Mouse (Mus musculus) regulatory T cell (primary cell): ENCODE measurements around the gene Ppwd1.
"Not testable (repeated sequence)": the region's sequence is repeated elsewhere in the genome, so short reads cannot be mapped to it uniquely, and the experiment has no call there.

Source experiments
- in situ Hi-C: fragments of 300-600 bp; cut with MboI, MseI; formaldehyde crosslinking; loops from one replicate; pipeline ENCODE4 v1.15.1; 2025; ENCODE audit warnings: high pct_unique_total_duplicates

Ppwd1 gene

DNA sequence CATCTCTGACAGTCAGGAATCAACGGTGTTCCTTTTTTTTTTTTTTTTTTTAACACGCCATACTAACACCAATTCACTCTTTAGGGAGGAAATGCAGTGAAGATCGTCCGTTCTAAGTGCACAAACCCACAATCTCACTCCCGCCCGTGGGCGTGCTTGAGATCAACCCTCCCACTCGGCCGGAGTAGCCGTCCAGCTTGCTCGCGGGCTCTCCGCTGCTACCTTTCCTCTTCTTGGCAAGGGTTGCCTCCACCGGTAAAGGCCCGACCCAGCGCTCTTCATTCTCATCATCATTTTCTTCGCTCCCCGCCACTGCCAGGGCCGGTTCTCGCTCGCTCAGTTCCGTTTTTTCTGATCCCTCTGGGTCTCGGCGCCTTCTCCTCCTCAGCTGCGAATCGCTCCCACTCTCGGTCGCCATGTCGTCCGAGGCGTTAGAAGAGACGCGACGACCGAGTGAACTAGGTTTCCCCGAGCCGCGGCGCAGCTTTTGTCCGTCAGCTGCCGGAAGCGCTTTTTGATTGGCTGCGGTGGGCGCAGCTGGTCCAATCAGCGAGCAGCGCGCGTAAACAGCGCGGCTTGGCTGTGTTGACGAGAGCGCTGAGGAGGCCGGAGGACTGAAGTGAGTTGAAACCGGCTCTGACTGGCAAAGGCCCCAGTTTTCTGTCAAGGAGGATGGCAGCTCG is at the start of gene Ppwd1, which contains the start of gene Cenpk:
Gene Ppwd1 (minus strand): TSS at position 460 of the 683 bp plus-strand sequence.
Gene Cenpk (plus strand): TSS at position 228 of the 683 bp plus-strand sequence.
- in situ Hi-C loops = no loop called here

DNA sequence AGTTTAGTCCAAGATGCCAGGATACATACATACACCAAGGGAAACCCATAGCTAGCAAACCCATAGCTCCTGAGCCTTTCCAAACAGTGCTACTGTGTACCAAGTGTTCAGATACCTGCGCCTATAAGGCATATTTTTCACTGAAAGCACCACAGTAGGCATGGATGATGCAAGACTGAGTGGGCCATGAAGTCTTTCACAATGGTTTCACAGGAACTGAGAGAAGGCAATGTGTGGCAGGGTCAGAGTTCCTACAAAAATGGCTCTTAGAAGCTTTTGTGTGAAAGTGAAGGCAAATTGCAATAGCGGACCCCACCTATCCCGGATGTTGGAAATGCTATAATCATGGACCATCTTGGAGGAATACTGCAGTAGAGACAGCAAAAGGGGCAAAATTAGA is 30.4 kb upstream of the Ppwd1 start:
- in situ Hi-C loops = no loop called here

DNA sequence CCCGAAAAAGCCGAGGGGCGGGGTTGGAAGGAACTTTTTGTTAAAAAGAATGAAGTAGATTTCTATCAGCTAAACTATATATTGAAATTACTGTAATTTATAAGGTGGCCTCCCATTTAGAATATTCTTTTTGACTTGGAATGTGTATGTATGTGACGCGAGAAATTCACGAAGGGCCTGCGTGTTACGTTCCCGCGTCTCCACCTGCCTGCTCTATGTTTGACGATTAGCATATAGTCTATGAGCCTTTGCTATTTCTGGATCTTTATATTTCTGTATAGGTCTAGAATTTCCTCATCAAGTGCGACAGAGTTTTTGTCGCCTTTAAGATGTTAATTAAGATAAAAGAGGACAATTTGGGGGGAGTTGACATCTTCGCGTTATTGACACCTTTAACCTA is 538 bp upstream of the Ppwd1 start:
- in situ Hi-C loops = no loop called here

DNA sequence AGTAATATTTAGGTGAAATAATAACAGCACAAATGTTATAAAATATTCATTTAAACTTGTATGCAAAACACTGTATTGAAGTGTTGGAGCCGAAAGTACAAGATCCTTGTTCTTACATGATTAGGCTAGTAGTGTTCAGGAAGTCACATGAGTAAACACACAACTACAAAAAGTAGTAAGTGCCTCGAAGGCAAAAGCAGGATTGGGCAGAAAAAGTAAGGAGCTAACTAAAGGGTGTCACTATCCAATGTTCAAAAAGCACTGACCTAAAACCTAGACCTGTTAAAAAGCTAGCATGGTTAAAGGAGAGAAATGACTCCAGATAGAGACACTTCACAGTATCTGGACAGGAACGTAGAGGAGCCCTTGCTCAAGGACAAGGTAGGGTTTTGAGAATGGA is 1.2 kb downstream of the Ppwd1 start:
- in situ Hi-C loops = no loop called here

DNA sequence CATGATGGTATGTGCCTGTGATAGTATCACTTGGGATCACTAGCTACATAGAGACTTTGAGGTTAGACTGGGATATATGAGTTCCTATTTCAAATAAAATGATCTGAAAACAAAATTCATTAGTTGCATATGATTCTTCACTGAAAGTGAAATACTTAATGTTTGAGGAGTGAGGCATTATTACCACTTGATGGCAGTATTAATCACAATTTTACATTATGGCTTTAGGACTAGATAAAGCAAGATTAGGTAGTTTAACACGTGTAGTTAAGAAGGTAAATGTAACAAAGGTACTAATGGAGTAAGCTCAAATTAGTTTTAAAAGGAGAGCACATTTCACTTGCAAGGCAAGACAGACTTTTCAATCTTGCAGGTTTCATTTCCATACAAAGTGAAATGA is 24.3 kb downstream of the Ppwd1 start:
- in situ Hi-C loops = no loop called here

DNA sequence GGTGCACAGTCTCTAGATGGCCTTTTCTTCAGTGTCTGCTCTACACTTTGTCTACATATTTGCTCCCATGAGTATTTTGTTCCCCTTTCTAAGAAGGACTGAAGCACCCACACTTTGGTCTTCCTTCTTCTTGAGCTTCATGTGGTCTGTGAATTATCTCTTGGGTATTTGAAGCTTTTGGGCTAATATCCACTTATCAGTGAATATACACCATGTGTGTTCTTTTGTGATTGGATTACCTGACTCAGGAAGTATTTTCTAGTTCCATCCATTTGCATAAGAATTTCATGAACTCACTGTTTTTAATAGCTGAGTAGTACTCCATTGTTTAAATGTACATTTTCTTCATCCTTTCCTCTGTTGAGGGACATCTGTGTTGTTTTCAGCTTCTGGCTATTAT is 32.8 kb downstream of the Ppwd1 start:
- in situ Hi-C loops = not testable (repeated sequence)

DNA sequence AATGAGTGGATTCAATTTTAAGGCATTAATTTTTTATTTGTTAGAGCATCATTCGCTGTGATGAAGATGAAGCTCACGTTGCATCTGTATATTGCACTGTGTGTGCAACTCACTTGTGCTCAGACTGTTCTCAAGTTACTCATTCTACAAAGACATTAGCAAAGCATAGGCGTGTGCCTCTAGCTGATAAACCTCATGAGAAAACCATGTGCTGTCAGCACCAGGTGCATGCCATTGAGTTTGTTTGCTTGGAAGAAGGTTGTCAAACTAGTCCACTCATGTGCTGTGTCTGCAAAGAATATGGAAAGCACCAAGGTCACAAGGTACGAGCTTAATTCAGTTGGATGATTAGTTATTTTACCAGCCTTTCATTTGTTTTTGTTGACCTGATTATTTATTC is 41.3 kb downstream of the Ppwd1 start:
- in situ Hi-C loops = no loop called here

DNA sequence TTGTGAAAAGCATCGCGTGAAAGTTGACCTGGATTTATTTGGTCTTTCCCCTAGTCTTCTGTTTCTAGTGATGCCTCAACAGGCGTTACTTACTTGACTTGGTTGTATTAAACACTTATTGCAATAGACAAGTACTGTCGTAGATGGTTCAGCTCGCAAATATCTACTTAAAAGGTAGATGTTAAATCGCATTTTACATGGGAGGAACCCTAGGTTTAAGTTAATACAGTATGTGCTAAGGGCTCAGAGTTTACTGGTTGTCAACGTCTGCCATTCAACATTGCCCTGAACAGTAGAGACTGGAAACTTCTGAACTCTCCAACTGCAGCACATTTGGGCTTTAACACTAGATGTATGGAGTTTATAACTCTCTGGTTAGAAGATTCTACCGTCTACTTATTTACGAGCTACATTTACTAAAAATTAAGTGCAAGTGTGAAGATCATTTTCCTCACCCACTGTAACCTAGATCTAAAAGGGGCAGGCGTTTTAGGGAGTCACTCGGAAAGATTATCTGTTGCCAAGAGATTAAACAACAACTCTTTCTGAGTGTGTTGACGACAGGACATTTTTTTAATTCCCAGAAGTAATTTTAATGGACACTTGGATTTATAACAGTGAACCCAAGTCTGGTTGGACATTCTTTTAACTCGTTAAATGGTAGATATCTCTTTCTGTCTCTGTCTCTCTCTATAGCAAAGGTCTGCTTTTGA is 49.3 kb downstream of the Ppwd1 start:
- in situ Hi-C loops = loop anchor here (5.0 kb wide), 1 partner anchor 43 kb away; no protein-coding TSS in a partner anchor

DNA sequence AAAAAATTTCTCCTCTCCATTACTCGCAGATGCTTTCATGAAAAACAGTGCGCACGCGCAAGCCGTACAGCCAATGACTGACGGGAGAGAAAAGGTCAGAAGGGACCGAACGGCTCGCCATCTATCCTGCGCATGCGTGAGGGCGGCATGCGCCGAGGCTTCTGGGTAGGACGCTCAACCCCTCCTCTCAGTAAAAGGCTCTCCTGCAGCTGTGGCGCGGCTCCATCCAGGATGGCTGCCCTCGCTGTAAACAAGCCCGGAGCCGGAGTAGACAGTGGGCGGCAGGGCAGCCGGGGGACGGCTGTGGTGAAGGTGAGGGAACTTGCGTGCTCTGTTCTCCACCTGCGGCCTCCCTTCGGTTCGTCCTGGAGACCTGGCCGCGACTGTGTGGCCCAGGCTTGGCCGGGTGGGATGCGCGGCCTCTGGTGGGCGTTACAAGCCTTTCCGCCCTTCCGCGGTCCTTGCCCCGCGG is 50.0 kb downstream of the Ppwd1 start, which contains the start of gene Trim23:
Gene Trim23 (plus strand): TSS at position 148 of the 472 bp plus-strand sequence.
- in situ Hi-C loops = loop anchor here (5.0 kb wide), 1 partner anchor 44 kb away; no protein-coding TSS in a partner anchor

DNA sequence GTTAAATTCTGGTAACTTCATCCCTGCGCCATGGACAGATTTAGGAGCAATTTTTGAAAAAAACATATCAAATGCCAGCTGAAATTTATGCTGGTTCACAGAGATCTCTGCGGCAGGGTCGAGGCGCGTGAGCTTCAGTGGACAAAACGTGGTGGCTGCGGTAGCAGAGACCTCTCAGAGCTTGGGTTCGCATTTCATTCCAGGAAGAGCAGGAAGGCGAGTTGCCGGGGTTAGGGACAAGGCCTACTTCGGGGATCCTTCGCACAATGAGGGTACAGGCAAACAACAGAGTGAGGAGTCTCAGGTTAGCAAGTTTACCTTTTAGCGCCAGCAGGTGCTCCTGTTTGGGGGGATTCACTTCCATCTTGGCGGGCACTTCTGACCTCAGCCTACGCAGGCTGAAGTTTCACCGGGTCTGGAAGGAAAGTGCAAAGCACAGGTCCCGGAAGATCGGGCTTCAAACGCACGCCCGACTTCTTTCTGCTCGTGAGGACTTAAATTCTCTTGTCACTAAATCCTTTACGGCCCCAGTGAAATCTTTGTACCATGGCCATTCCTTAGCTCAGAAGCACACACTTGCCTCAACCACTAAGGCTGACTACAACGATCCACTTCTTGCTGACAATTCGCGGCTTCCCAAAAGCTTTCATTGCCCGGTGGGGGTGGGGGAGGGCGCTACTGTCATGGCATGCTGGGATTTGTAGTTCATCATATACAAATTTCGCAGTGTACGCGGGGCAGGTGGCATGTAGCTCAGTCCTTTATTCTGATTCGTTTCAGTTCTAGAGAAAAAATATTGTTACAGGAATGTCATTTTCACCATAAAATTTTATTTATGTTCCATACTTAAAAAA is 50.6 kb downstream of the Ppwd1 start, which contains the start of gene Trappc13:
Gene Trappc13 (minus strand): TSS at position 674 of the 854 bp plus-strand sequence.
- in situ Hi-C loops = loop anchor here (5.0 kb wide), 1 partner anchor 44 kb away; no protein-coding TSS in a partner anchor

DNA sequence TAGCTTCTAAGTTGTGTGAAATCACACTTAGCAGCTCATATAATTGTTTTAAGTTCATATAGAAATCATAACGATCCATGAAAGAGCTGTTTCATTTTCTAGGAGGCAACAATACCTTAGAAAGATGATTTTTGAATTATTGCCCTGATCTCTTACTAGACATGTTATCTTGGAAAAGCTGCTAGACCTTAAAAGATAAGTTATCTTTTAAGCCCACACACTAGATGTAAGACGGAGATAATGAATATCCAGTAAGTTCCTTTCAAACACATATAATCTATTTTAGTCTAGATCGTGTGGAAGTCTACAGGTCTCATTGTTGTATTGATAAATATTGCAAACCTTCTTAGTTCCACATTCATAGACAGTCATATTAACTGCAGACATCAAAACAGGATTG is 51.8 kb downstream of the Ppwd1 start:
- in situ Hi-C loops = loop anchor here (5.0 kb wide), 1 partner anchor 45 kb away; no protein-coding TSS in a partner anchor

DNA sequence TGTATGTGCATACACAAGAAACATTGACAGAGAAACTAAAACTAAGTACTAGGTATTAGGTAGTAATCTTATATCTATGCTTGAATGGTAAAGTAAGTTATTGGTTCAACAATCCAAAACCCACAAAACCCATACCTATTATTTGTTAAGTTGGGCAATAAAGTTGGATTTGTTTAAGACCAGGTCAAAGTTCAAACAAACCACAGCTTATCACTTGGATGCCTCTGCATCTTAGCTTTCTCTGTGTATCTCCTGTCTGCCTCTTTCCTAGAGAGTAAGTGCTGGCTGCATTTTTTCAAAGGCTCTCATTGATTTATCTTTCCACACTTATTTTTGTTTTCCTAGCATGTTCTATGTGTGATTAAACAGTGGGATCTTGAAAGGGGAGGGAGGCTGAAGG is 56.1 kb downstream of the Ppwd1 start:
- in situ Hi-C loops = no loop called here

DNA sequence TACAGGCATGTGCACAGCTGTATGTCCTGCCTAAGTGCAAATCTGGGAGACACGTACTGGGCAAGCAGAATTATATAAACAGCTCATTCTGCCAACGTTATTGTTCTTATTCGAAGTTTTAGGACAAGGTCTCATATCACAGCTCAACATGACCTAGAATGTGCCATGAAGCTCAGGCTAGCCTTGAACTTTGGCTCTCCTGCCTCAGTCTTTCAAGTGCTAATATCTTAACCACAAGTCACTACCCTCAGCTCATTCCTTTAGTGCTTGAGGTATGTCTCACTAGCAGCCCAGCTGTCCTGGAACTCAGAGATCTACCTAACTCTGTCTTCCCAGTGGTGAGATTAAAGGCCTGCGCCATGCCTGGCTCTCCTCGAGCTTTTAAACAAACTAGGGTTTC is 56.9 kb downstream of the Ppwd1 start:
- in situ Hi-C loops = no loop called here

DNA sequence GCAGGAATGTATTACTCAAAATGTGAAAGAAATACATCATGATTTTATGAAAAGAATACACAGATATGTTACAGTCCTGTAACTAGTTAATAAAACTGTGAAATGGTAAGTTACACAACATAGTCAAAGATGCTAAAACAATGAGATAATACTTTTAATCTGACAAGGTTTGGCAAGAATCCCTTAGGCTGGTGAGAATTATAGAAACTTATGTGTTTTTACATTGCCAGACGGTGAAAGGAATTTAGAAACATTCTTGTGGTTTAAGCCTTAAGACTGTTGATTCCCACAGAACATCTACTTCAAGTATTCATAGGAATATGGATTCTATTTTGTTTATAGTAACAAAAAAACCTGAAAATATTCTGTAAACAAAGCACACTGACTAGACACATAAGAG is 73.0 kb downstream of the Ppwd1 start:
- in situ Hi-C loops = no loop called here
